Mouse (Mus musculus) hindbrain, embryonic 14.5 days (tissue): ENCODE measurements around the gene Gm42791. TPM values are rescaled to one million over a fixed set of nuclear protein-coding genes. Genes with fewer than 3 reads are reported as not detected.

ENCODE experiments used
- ATAC-seq: fragments of 200-750 bp; cut with Nextera tagmentation; 2 replicates; pipeline ENCODE4 v1.8.0; 2017; ENCODE audit warnings: moderate number of reproducible peaks, mild to moderate bottlenecking, moderate TSS enrichment, moderate library complexity; ENCODE audit not compliant: low FRiP score
- DNase-seq: peaks from one replicate; pipeline ENCODE4 v3.0.0-alpha.2; 2015; ENCODE audit warnings: low spot score
- H3K27ac ChIP-seq: fragments of 300-500 bp; sonication (generic); 2 replicates; pipeline ENCODE4 v1.5.1; 2014; ENCODE audit warnings: mild to moderate bottlenecking, moderate library complexity
- H3K27me3 ChIP-seq: fragments of 300-500 bp; sonication (generic); 2 replicates; pipeline ENCODE4 v1.6.1; 2014; ENCODE audit warnings: mild to moderate bottlenecking, low read length, mixed read lengths; ENCODE audit not compliant: control insufficient read depth, insufficient read depth
- H3K36me3 ChIP-seq: fragments of 300-500 bp; sonication (generic); replicated peaks from 2 replicates; pipeline ENCODE4 v1.6.1; 2014; ENCODE audit not compliant: control insufficient read depth, insufficient read depth
- H3K4me1 ChIP-seq: fragments of 300-500 bp; sonication (generic); replicated peaks from 2 replicates; pipeline ENCODE4 v1.6.1; 2014; ENCODE audit warnings: antibody characterized with exemption, low read length, mixed read lengths; ENCODE audit not compliant: control insufficient read depth, insufficient read depth
- H3K4me2 ChIP-seq: fragments of 300-500 bp; sonication (generic); replicated peaks from 2 replicates; pipeline ENCODE4 v1.6.1; 2014; ENCODE audit warnings: mild to moderate bottlenecking, moderate library complexity
- H3K4me3 ChIP-seq: fragments of 300-500 bp; sonication (generic); replicated peaks from 2 replicates; pipeline ENCODE4 v1.5.1; 2014; ENCODE audit warnings: mild to moderate bottlenecking, low read length
- H3K9ac ChIP-seq: fragments of 300-500 bp; sonication (generic); 2 replicates; pipeline ENCODE4 v1.6.1; 2014
- H3K9me3 ChIP-seq: fragments of 300-500 bp; sonication (generic); 2 replicates; pipeline ENCODE4 v1.6.1; 2016; ENCODE audit warnings: low read length; ENCODE audit not compliant: control insufficient read depth
- WGBS: fragments of 180-500 bp; shearing (Covaris S2); extraction: QIAGEN DNeasy Blood & Tissue Kit; methylation state at CpG from one replicate; pipeline ENCODE4 v1.1.7; 2014; 5-methylcytosine and 5-hydroxymethylcytosine counted together
- polyA plus RNA-seq: library from polyadenylated mRNA; unstranded; fragments of >200 nt; fragmentation: Nextera tagmentation; extraction: Ambion mirVana; gene quantifications from 2 replicates; pipeline ENCODE4 v1.2.1, GENCODE M21; 2014

The Gm42791 gene
- polyA plus RNA-seq, 1 experiment from 2014 or later: 0.33 TPM

GRCm38 (mm10) chr5:149028394-149028793, 33.4 kb upstream of the Gm42791 start:
- H3K27ac ChIP-seq: no peak overlapping the region
- H3K4me3 ChIP-seq: no peak overlapping the region
- H3K27me3 ChIP-seq: no peaks in the 10 kb centered on the region
- H3K9ac ChIP-seq: no peak overlapping the region
- DNase-seq (no peak), ATAC-seq (no peak)
- peaks cover 9% of the 10 kb centered on the region; the same call in 1 of the 2 replicates for H3K4me1 ChIP-seq
- 92% methylated on average over 5 of the region's 5 CpGs for WGBS
- no peak overlapping the region for H3K4me2 ChIP-seq
- no peaks in the 10 kb centered on the region for H3K36me3 ChIP-seq
- no peaks in the 10 kb centered on the region for H3K9me3 ChIP-seq

GRCm38 (mm10) chr5:149027389-149027788, 32.4 kb upstream of the Gm42791 start:
- ATAC-seq (no peak), DNase-seq (no peak)
- H3K4me2 ChIP-seq: no peak overlapping the region
- peaks cover 9% of the 10 kb centered on the region; the same call in 1 of the 2 replicates for H3K4me1 ChIP-seq
- H3K9ac ChIP-seq: no peak overlapping the region
- H3K27me3 ChIP-seq: no peaks in the 10 kb centered on the region
- no peaks in the 10 kb centered on the region for H3K9me3 ChIP-seq
- H3K27ac ChIP-seq: no peak overlapping the region
- WGBS: 84% methylated on average over 8 of the region's 8 CpGs
- no peak overlapping the region for H3K4me3 ChIP-seq
- no peaks in the 10 kb centered on the region for H3K36me3 ChIP-seq

GRCm38 (mm10) chr5:149021120-149021519, 26.2 kb upstream of the Gm42791 start:
- no peak for ATAC-seq
- H3K4me1 ChIP-seq: peaks cover 3% of the 10 kb centered on the region; the same call in 1 of the 2 replicates
- no peak overlapping the region for H3K4me2 ChIP-seq

DNA sequence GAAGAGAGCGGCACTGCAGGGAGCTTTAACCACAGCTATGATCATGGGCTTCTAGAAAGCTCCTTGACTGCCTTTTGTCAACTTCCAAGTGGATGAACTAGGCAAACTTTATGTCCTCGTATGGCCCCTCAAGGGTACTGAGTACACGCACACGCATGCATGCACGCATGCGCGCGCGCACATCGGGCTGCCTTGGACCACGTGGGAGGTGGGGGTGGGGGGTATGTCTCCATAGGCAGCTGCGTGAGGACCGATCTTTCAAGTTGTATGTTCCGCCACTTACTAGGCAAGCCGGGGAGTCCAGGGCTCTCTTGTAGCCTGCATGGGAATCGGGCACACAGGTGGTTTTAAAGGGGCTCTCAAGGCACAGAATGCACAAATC, 25.7 kb upstream of the Gm42791 start:
- Histone ChIP-seq H3K4me1 (peaks cover 8% of the 10 kb centered on the region; the same call in 1 of the 2 replicates), H3K36me3 (no peaks in the 10 kb centered on the region), H3K9ac (no peak overlapping the region), H3K4me2 (no peak overlapping the region), H3K27me3 (peaks cover 7% of the 10 kb centered on the region; the same call in 1 of the 2 replicates), H3K27ac (no peak overlapping the region), H3K9me3 (no peaks in the 10 kb centered on the region), H3K4me3 (no peak overlapping the region)
- DNase-seq (no peak), ATAC-seq (no peak; the same call in 1 of the 2 replicates)
- WGBS: 70% methylated on average over 16 of the region's 16 CpGs

More at GRCm38 (mm10) chr5:149021120-149021519, 26.2 kb upstream of the Gm42791 start:
- Histone ChIP-seq H3K9me3 (no peaks in the 10 kb centered on the region), H3K27me3 (peaks cover 5% of the 10 kb centered on the region; the same call in 1 of the 2 replicates), H3K27ac (no peak overlapping the region), H3K36me3 (no peaks in the 10 kb centered on the region), H3K4me3 (no peak overlapping the region), H3K9ac (no peak overlapping the region)
- WGBS: 62% methylated on average over 7 of the region's 7 CpGs
- DNase-seq: no peak

GRCm38 (mm10) chr5:149020059-149020680, 25.2 kb upstream of the Gm42791 start:
- no peaks in the 10 kb centered on the region for H3K36me3 ChIP-seq
- H3K9me3 ChIP-seq: no peaks in the 10 kb centered on the region
- DNase-seq: no peak
- no peak overlapping the region for H3K4me2 ChIP-seq
- no peak overlapping the region for H3K9ac ChIP-seq
- peaks cover 10% of the 10 kb centered on the region; the same call in 1 of the 2 replicates for H3K4me1 ChIP-seq
- H3K27ac ChIP-seq: no peak overlapping the region
- WGBS: 59% methylated on average over 18 of the region's 18 CpGs
- no peak for ATAC-seq
- H3K27me3 ChIP-seq: peaks cover 7% of the 10 kb centered on the region; the same call in 1 of the 2 replicates
- no peak overlapping the region for H3K4me3 ChIP-seq

- peaks cover 10% of the 10 kb centered on the region; the same call in 1 of the 2 replicates for H3K4me1 ChIP-seq
- ATAC-seq: no peak
- H3K9me3 ChIP-seq: no peaks in the 10 kb centered on the region
- 87% methylated on average over 3 of the region's 3 CpGs for WGBS
- peaks cover 7% of the 10 kb centered on the region; the same call in 1 of the 2 replicates for H3K27me3 ChIP-seq
- no peak for DNase-seq
- no peaks in the 10 kb centered on the region for H3K36me3 ChIP-seq
- H3K4me3 ChIP-seq: no peak overlapping the region
- H3K4me2 ChIP-seq: no peak overlapping the region
- H3K27ac ChIP-seq: no peak overlapping the region
- no peak overlapping the region for H3K9ac ChIP-seq
These were observed 22.9 kb upstream of the Gm42791 start for GRCm38 (mm10) chr5:149017666-149018415.

DNA sequence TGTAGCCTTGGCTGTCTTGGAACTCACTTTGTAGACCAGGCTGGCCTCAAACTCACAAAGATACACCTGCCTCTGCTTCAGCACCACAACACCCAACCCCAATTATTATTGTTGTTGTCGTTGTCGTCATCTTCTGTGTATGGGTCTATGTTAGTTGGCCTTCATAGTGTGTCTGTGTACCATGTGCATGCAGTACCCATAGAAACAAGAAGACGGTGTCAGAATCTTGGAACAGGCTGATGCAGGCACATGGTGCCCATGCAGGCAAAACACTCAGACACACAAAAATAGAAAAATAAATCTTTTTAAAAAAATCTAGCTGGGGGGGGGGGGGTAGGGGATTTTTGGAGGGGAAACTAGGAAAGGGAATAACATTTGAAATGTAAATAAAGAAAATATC, 22.2 kb upstream of the Gm42791 start:
- Histone ChIP-seq H3K9ac (no peak overlapping the region), H3K36me3 (no peaks in the 10 kb centered on the region), H3K4me1 (peaks cover 10% of the 10 kb centered on the region; the same call in 1 of the 2 replicates), H3K4me3 (no peak overlapping the region), H3K4me2 (no peak overlapping the region), H3K27me3 (peaks cover 7% of the 10 kb centered on the region; the same call in 1 of the 2 replicates), H3K27ac (no peak overlapping the region), H3K9me3 (no peaks in the 10 kb centered on the region)
- DNase-seq (no peak), ATAC-seq (no peak)
- 95% methylated on average over 3 of the region's 3 CpGs for WGBS

- H3K4me1 ChIP-seq: peaks cover 10% of the 10 kb centered on the region; the same call in 1 of the 2 replicates
- H3K9ac ChIP-seq: no peak overlapping the region
- H3K27me3 ChIP-seq: peaks cover 7% of the 10 kb centered on the region; the same call in 1 of the 2 replicates
- no peak overlapping the region; the same call in 1 of the 2 replicates for H3K4me3 ChIP-seq
- WGBS: 76% methylated on average over 5 of the region's 5 CpGs
- peak overlapping the region; percentile 87 for H3K4me2 ChIP-seq
- no peaks in the 10 kb centered on the region for H3K9me3 ChIP-seq
- no peak for ATAC-seq
- no peaks in the 10 kb centered on the region for H3K36me3 ChIP-seq
- DNase-seq: no peak
- H3K27ac ChIP-seq: no peak overlapping the region
These were observed 21.3 kb upstream of the Gm42791 start for GRCm38 (mm10) chr5:149016261-149016660.
